9 mouse cellular contexts compared by ENCODE assay signal in genomic region chr9:84094111-84094510, GRCm38 (mm10).
DNase-seq lines count a peak whose midpoint lies in the region; TF ChIP-seq lines count a peak whose summit lies in the region.
"Had no signal": no experiment of that assay in that cellular context is flagged by ENCODE, and none has a peak within 500 bp of the region (broad histone marks: within the 10 kb centered on the region; RNA-seq: fewer than 3 reads in every experiment).

No protein-coding gene starts in this region.

- H3ac ChIP-seq in C2C12 (ENCODE audit: control insufficient read depth, insufficient read length, low read depth), result no peak overlapping the region

- H3K36me3 ChIP-seq in C2C12 (ENCODE audit: control insufficient read depth, insufficient read depth), result no peaks in the 10 kb centered on the region
- H3K36me3 ChIP-seq in limb, embryonic 10.5 days, result no peaks in the 10 kb centered on the region
- H3K36me3 ChIP-seq: intestine, embryonic 15.5 days had no signal

- H3K79me3 ChIP-seq in C2C12 (ENCODE audit: low read depth), result no peaks in the 10 kb centered on the region

- no peak overlapping the region for H3K27ac ChIP-seq in limb, embryonic 10.5 days
- H3K27ac ChIP-seq: intestine, embryonic 15.5 days had no signal

- H3K79me2 ChIP-seq in C2C12 (ENCODE audit: control insufficient read depth, insufficient read depth), result no peaks in the 10 kb centered on the region

- no peaks in the 10 kb centered on the region for H3K9me3 ChIP-seq in limb, embryonic 10.5 days (replicated peaks)
- H3K9me3 ChIP-seq: intestine, embryonic 15.5 days had no signal

- H3K4me1 ChIP-seq in limb, embryonic 10.5 days, result no peaks in the 10 kb centered on the region
- H3K4me1 ChIP-seq: intestine, embryonic 15.5 days had no signal

- no peak for TF ChIP-seq CTCF in C2C12 (IDR thresholded peaks at IDR 0.05; ENCODE audit: control insufficient read depth, insufficient read depth, insufficient read length)

- DNase-seq in heart, adult 18-20 months, result peak; percentile 43 to 58
- DNase-seq in heart, postnatal 4 days, result no peak
- peak; percentile 62 for DNase-seq in brain, adult 2 months (ENCODE audit: low read depth, low spot score)
- peak; percentile 48 for DNase-seq in gastrocnemius, adult 18-20 months (ENCODE audit: low spot score)
- DNase-seq in right cerebral cortex, postnatal 14 days, result no peak
- no peak for DNase-seq in kidney, adult 8-10 months
- DNase-seq in limb, embryonic 10.5 days (ENCODE audit: low spot score), result no peak

- no peaks in the 10 kb centered on the region for H3K27me3 ChIP-seq in C2C12 (ENCODE audit: control insufficient read depth, insufficient read depth, insufficient read length)
- H3K27me3 ChIP-seq in limb, embryonic 10.5 days (ENCODE audit: low read depth, poor library complexity, severe bottlenecking), result no peaks in the 10 kb centered on the region
- H3K27me3 ChIP-seq: intestine, embryonic 15.5 days had no signal

- H3K4me3 ChIP-seq in C2C12 (ENCODE audit: insufficient read depth, poor library complexity, severe bottlenecking), result no peak overlapping the region
- no peak overlapping the region for H3K4me3 ChIP-seq in limb, embryonic 10.5 days
- H3K4me3 ChIP-seq: intestine, embryonic 15.5 days had no signal

- WGBS in limb, embryonic 10.5 days, result 91% methylated on average over 6 of the region's 6 CpGs

TF ChIP-seq in C2C12, 6 proteins besides CTCF, POLR2A, EP300 and RAD21:
- TF ChIP-seq MYOD1 (IDR thresholded peaks at IDR 0.05; ENCODE audit: control insufficient read depth, insufficient read length, low read depth), result no peak
- TF ChIP-seq USF1 (IDR thresholded peaks at IDR 0.05; ENCODE audit: low read depth), result peak; percentile 58
- TF ChIP-seq MYOG (IDR thresholded peaks at IDR 0.05; ENCODE audit: control insufficient read depth, extremely low read depth, insufficient read length), result no peak
- no peak for TF ChIP-seq FOSL1 (IDR thresholded peaks at IDR 0.05; ENCODE audit: insufficient read depth, low read length, poor library complexity, severe bottlenecking)
- TF ChIP-seq MAX (IDR thresholded peaks at IDR 0.05), result no peak
- TF ChIP-seq CEBPB (IDR thresholded peaks at IDR 0.05; ENCODE audit: low read depth), result peak; percentile 8

Comparison
In these comparisons a context has a peak if more than half of its experiments do, and no peak if none do; other contexts are left out.
1. DNase-seq: peak in heart, adult 18-20 months (2 of 2), brain, adult 2 months (single experiment) and gastrocnemius, adult 18-20 months (single experiment); none in heart, postnatal 4 days (single experiment), right cerebral cortex, postnatal 14 days (single experiment), kidney, adult 8-10 months (0 of 2) and limb, embryonic 10.5 days (single experiment).